Mouse (Mus musculus): ENCODE measurements around the gene Tlr9. TPM values are rescaled to one million over a fixed set of nuclear protein-coding genes. Genes with fewer than 3 reads are reported as not detected.
A peak's percentile ranks its signal among the peaks of the same experiment; 100 is the strongest.

The Tlr9 gene
- polyA plus RNA-seq, 1 experiment from 2014 or later = 0.12 TPM

DNA sequence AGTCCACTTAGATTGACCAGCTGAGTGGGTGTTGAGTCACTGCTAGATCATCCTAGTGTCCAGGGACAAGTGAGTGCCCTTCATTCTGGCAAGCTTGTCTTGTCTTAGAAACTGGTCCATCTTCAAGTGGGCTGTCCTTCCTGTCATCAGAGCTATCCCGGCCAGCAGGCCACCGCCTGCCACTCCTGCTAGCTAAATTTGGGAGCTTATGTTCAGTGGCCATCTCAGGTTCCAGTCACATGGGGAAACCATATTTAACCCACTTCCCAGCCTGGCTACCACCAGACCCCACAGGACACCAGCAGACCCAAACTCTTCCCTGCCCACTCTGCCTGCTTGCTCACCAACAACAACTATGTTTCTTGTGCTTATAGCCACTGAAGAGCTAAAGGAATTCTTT lies 15.9 kb upstream of the Tlr9 start:
- Histone ChIP-seq H3K9me3 (no peaks in the 10 kb centered on the region), H3K27ac (peak overlapping the region; percentile 17; the same call in 1 of the 2 replicates), H3K27me3 (no peaks in the 10 kb centered on the region), H3K36me3 (peaks cover 9% of the 10 kb centered on the region; the same call in 1 of the 2 replicates), H3K9ac (no peak overlapping the region), H3K4me1 (peaks cover 41% of the 10 kb centered on the region), H3K4me3 (no peak overlapping the region), H3K4me2 (no peak overlapping the region)
- WGBS = 81% methylated on average over 2 of the region's 2 CpGs
- no peak for ATAC-seq (ENCODE audit: insufficient number of reproducible peaks, low FRiP score, low TSS enrichment, low read depth)

DNA sequence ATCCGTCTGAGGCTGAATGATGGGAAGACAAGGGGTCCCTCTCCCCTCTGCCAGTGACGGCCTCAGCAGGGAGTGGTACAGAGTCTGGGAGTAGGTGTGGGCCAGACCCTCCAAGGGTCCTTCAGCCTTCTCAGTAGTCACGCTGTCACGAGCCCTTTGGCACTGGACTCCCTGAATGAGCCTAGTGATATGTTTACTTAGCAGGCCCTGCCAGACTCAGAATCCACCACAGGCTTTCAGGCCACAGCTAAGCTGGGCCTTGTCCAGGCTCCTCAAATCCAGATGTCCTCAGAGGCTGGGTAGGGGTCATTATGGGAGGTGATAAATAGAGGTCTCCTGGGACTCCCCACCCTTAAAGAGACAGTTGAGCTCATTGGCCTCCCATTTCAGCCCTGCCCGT lies 14.2 kb upstream of the Tlr9 start:
- H3K27me3 ChIP-seq = no peaks in the 10 kb centered on the region
- H3K27ac ChIP-seq = no peak overlapping the region
- H3K36me3 ChIP-seq = peaks cover 16% of the 10 kb centered on the region
- H3K4me3 ChIP-seq = no peak overlapping the region
- no peak overlapping the region for H3K4me2 ChIP-seq
- H3K9ac ChIP-seq = no peak overlapping the region
- H3K9me3 ChIP-seq = no peaks in the 10 kb centered on the region
- ATAC-seq (ENCODE audit: insufficient number of reproducible peaks, low FRiP score, low TSS enrichment, low read depth) = no peak
- WGBS = 70% methylated on average over 5 of the region's 5 CpGs
- H3K4me1 ChIP-seq = peaks cover 42% of the 10 kb centered on the region

DNA sequence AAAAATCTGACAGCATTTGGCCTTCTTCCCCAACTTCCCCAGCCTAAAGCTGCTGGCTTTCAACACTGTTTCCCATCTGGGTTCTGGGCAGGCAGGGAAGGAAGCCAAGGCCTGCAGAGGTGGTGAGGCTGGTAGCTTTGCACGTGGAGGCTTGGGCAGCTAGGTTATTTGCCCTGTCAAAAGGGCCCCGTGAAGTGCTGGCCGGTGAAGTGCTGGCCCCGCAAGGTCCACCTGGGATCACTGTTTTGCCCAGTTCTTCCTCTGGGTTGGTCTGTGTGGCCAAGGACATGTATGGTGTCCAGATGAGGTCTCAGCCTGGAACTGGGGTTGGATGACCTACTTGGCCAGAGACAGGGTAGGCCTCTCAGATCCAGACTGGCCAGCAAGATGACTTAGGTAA lies 12.4 kb upstream of the Tlr9 start:
- Histone ChIP-seq H3K36me3 (peaks cover 33% of the 10 kb centered on the region), H3K4me2 (no peak overlapping the region), H3K4me3 (no peak overlapping the region), H3K4me1 (peaks cover 24% of the 10 kb centered on the region), H3K27me3 (no peaks in the 10 kb centered on the region), H3K9me3 (no peaks in the 10 kb centered on the region), H3K27ac (no peak overlapping the region), H3K9ac (no peak overlapping the region)
- ATAC-seq (ENCODE audit: insufficient number of reproducible peaks, low FRiP score, low TSS enrichment, low read depth) = no peak
- 84% methylated on average over 4 of the region's 4 CpGs for WGBS

DNA sequence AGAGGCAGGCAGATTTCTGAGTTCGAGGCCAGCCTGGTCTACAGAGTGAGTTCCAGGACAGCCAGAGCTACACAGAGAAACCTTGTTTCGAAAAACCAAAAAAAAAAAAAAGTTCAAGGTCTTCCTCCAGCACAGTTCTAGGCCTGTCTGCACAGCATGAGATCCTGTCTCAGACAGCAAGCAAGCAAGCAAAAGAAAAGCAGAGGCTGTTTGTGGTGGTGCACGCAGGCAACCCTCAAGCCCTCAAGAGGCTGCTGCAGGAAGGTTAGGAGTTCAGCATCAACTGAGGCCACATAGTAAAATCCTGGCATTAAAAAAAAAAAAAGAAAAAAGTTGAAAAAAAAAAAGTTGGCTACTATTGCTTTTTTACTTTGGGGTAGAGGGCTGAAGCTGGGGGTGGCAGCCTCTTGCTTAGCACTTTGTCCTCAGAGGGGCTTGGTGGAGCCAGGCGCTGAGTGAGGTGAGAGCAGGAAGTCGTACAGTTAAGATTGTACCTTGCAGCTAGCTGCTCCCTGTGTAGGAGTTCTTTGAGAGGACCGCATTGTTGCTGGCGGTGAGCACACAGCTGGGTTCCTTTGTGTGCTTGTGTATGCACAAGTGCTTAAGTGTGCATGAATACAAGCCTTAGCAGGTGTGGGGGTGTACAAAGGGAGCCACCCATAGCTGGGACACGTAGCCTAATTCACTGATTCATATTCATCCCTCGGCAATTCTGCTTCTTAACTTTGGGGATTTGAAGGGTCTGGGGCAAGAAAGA lies 11.4 kb upstream of the Tlr9 start:
- 65% methylated on average over 9 of the region's 9 CpGs for WGBS
- peak overlapping the region; percentile 43; the same call in 1 of the 2 replicates for H3K4me2 ChIP-seq
- H3K27ac ChIP-seq = peak overlapping the region; percentile 48; the same call in 1 of the 2 replicates
- H3K4me1 ChIP-seq = peaks cover 18% of the 10 kb centered on the region
- H3K9me3 ChIP-seq = no peaks in the 10 kb centered on the region
- no peak overlapping the region for H3K4me3 ChIP-seq
- H3K27me3 ChIP-seq = no peaks in the 10 kb centered on the region
- no peak overlapping the region for H3K9ac ChIP-seq
- ATAC-seq (ENCODE audit: insufficient number of reproducible peaks, low FRiP score, low TSS enrichment, low read depth) = no peak
- H3K36me3 ChIP-seq = peaks cover 42% of the 10 kb centered on the region

DNA sequence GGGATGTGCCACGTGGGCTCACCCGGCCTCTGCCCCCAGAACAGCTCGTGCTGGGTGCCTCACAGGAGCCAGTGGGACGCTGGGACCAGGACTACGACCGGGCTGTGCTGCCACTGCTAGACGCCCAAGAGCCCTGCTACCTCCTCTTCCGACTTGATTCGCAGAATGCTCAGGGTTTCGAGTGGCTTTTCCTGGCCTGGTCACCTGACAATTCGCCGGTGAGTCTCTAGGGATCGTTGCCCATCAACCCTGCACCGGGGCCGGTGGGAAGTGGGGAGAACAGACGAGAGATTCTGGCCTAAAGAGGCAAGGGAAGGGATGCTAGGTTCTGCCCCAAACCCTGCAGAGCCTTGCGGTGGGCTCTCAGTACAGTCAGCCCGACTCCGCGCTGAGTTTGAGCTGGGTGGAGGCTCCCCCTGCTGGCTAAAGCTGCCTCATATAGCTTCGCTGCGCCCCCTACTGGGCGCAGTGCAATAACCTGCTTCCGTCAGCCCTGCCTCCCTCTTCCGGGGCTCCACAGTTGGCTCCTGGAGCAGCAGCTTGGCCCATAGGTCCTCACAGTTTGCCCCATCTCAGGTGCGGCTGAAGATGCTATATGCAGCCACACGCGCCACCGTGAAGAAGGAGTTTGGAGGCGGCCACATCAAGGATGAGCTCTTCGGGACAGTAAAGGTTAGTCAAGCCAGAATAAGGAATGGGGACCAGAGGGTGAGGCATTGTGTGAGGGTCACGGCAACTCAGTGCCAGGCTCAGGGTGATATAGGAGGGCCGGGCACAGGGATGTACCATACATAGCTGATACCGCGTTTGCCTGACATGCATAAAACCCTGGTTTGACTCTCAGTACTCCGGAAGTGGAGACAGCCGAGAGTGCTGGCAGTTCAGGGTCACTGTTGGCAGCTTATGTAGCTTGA lies 10.5 kb upstream of the Tlr9 start:
- H3K4me3 ChIP-seq = peak overlapping the region; percentile 29
- H3K36me3 ChIP-seq = peaks cover 44% of the 10 kb centered on the region
- H3K27ac ChIP-seq = peak overlapping the region; percentile 48; the same call in 1 of the 2 replicates
- peak overlapping the region; percentile 43 for H3K4me2 ChIP-seq
- H3K4me1 ChIP-seq = peaks cover 12% of the 10 kb centered on the region
- peak overlapping the region; percentile 26 for H3K9ac ChIP-seq
- H3K27me3 ChIP-seq = no peaks in the 10 kb centered on the region
- 19% methylated on average over 37 of the region's 37 CpGs for WGBS
- H3K9me3 ChIP-seq = no peaks in the 10 kb centered on the region
- peak; percentile 74 for ATAC-seq (ENCODE audit: insufficient number of reproducible peaks, low FRiP score, low TSS enrichment, low read depth)

DNA sequence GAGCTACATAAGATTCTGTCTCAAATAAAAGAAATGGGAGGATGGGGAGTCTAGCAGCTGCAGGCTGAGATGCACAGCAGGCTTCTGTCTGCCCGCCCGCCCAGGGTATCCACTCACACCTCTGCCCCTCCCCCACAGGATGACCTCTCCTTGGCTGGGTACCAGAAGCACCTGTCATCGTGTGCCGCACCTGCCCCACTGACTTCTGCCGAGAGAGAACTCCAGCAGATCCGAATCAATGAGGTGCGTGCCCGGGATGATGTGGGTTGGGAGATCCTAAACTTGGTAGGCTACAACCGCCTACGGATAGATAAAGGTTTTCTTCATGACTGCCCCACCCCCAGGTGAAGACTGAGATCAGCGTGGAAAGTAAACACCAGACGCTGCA lies 9.8 kb upstream of the Tlr9 start:
- WGBS = 90% methylated on average over 12 of the region's 12 CpGs
- no peak overlapping the region for H3K9ac ChIP-seq

DNA sequence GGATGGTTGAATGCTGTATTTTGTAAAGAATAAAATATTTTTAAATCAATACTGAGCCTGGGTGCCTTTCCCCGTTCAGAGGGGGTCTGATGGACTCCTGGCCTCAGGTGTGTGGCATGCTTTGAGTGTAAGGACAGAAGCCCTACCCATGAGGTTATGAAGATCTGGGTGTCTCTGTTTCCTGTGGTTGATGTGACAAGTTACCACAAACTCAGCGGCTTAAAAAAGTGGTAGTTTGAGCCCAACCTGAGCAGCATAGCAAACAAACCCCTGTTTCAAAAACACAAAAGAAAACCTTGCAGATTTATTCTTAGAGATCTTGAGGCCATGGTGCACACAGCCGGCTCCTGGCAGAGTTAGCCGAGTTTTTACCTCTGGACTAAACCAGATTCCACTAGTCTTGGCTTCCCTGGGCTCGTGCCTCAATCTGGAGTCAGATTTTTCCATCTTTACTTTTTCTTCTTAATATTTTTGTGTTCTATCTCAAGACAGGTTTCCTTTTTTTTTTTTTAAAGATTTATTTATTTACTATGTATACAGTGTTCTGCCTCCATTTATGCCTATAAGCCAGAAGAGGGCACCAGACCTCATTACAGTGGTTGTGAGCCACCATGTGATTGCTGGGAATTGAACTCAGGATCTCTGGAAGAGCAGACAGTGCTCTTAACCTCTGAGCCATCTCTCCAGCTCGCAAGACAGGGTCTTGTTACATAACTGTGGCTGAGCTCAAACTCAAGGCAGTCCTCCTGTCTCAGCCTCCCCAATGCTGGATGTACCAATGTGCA lies 6.9 kb upstream of the Tlr9 start:
- Histone ChIP-seq H3K9me3 (no peaks in the 10 kb centered on the region), H3K4me3 (no peak overlapping the region), H3K4me1 (peaks cover 12% of the 10 kb centered on the region), H3K27me3 (no peaks in the 10 kb centered on the region), H3K27ac (no peak overlapping the region), H3K4me2 (no peak overlapping the region), H3K9ac (no peak overlapping the region), H3K36me3 (peaks cover 36% of the 10 kb centered on the region)
- no peak for ATAC-seq (ENCODE audit: insufficient number of reproducible peaks, low FRiP score, low TSS enrichment, low read depth)
- 81% methylated on average over 6 of the region's 6 CpGs for WGBS

More for the DNA sequence above, 9.8 kb upstream of the Tlr9 start:
- Histone ChIP-seq H3K36me3 (peaks cover 43% of the 10 kb centered on the region), H3K27me3 (no peaks in the 10 kb centered on the region), H3K4me1 (peaks cover 12% of the 10 kb centered on the region), H3K27ac (no peak overlapping the region), H3K9me3 (no peaks in the 10 kb centered on the region), H3K4me3 (no peak overlapping the region), H3K4me2 (no peak overlapping the region)
- ATAC-seq (ENCODE audit: insufficient number of reproducible peaks, low FRiP score, low TSS enrichment, low read depth) = no peak

DNA sequence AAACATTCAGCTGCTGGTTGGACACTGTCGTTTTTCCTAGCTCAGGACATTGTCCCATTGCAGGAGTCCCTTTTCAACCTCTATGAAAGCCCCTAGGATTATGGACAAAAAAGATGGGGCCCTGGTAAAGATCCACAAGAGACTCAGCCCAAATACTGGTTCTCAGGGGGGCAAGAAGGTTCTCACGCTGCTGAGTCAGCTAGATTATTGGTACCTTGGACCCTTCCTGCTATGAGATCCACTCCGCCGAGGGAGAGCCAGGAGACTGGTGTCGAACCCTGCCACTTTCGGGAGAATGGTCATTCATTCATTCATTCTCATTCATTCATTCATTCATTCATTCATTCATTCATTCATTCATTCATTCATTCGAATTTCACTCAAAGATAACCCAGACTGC lies 5.4 kb upstream of the Tlr9 start:
- H3K36me3 ChIP-seq = peaks cover 36% of the 10 kb centered on the region
- no peaks in the 10 kb centered on the region for H3K27me3 ChIP-seq
- H3K4me3 ChIP-seq = no peak overlapping the region
- WGBS = 86% methylated on average over 7 of the region's 7 CpGs
- no peak for ATAC-seq (ENCODE audit: insufficient number of reproducible peaks, low FRiP score, low TSS enrichment, low read depth)
- H3K9me3 ChIP-seq = no peaks in the 10 kb centered on the region
- H3K27ac ChIP-seq = no peak overlapping the region
- H3K4me2 ChIP-seq = no peak overlapping the region
- H3K9ac ChIP-seq = no peak overlapping the region
- H3K4me1 ChIP-seq = peaks cover 4% of the 10 kb centered on the region

DNA sequence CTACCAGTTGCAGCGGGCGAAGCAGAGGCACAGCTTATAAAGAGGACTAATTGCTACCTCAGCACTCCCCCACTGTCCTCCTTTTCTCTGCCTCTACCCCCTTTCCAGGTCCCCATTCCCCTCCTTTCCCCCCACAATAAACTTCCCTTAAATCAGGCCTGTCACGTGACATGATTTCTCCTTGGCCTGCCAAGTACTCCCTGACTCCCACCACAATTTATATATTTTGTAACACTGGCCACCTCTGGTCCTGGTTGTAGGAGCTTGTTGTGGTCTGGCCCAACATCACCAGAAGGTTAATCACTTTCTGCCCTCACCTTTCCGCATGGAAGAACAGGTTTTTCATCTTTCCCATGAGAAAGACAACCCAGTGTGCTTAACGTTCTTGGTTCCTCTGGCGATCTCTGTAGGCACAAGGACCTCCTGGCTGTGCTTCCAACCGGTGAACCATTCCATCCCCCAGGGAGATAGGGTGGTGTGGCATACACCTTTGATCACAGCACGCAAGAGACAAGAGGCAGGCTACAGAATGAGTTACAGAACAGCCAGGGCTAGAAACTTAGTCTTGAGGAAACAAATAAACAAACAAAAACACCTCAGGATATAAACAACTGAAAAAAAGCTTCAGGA lies 1.4 kb upstream of the Tlr9 start:
- Histone ChIP-seq H3K27ac (no peak overlapping the region), H3K36me3 (peaks cover 2% of the 10 kb centered on the region; the same call in 1 of the 2 replicates), H3K9ac (no peak overlapping the region), H3K4me1 (peaks cover 4% of the 10 kb centered on the region), H3K4me2 (no peak overlapping the region), H3K4me3 (no peak overlapping the region), H3K27me3 (peaks cover 9% of the 10 kb centered on the region), H3K9me3 (no peaks in the 10 kb centered on the region)
- ATAC-seq (ENCODE audit: insufficient number of reproducible peaks, low FRiP score, low TSS enrichment, low read depth) = no peak
- 54% methylated on average over 8 of the region's 8 CpGs for WGBS

DNA sequence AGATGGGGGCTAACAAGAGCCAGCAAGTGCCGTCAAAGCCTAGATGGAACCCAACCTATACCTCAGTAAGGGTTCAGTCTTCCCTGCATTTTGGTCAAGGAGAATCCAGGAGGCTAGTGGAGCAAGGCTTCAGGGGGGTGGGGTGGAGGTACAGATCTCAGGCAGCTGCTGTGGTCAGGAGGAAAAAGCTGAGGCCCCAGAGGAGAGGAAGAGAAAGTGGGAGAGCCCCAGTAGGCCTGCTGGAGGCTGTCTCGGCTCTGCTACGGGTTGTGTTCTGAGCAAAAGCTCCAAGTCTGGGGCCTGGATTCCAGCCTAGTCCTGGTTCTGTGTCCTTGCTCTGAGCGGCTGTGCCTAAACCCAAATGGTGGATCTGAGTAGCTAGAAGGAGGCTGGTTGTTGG lies 596 bp downstream of the Tlr9 start:
- 82% methylated on average over 4 of the region's 4 CpGs for WGBS
- no peak overlapping the region for H3K4me2 ChIP-seq
- H3K4me1 ChIP-seq = peaks cover 10% of the 10 kb centered on the region
- H3K9ac ChIP-seq = no peak overlapping the region
- H3K4me3 ChIP-seq = no peak overlapping the region
- H3K9me3 ChIP-seq = no peaks in the 10 kb centered on the region
- no peak for ATAC-seq (ENCODE audit: insufficient number of reproducible peaks, low FRiP score, low TSS enrichment, low read depth)
- peaks cover 17% of the 10 kb centered on the region for H3K27me3 ChIP-seq
- H3K27ac ChIP-seq = no peak overlapping the region
- no peaks in the 10 kb centered on the region for H3K36me3 ChIP-seq

DNA sequence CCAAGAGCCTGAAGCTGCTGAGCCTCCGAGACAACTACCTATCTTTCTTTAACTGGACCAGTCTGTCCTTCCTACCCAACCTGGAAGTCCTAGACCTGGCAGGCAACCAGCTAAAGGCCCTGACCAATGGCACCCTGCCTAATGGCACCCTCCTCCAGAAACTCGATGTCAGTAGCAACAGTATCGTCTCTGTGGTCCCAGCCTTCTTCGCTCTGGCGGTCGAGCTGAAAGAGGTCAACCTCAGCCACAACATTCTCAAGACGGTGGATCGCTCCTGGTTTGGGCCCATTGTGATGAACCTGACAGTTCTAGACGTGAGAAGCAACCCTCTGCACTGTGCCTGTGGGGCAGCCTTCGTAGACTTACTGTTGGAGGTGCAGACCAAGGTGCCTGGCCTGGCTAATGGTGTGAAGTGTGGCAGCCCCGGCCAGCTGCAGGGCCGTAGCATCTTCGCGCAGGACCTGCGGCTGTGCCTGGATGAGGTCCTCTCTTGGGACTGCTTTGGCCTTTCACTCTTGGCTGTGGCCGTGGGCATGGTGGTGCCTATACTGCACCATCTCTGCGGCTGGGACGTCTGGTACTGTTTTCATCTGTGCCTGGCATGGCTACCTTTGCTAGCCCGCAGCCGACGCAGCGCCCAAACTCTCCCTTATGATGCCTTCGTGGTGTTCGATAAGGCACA lies 3.2 kb downstream of the Tlr9 start:
- ATAC-seq (ENCODE audit: insufficient number of reproducible peaks, low FRiP score, low TSS enrichment, low read depth) = no peak
- peak overlapping the region; percentile 39; the same call in 1 of the 2 replicates for H3K9ac ChIP-seq
- peaks cover 17% of the 10 kb centered on the region for H3K27me3 ChIP-seq
- peak overlapping the region; percentile 40 for H3K4me3 ChIP-seq
- peak overlapping the region; percentile 70 for H3K4me2 ChIP-seq
- H3K9me3 ChIP-seq = no peaks in the 10 kb centered on the region
- 58% methylated on average over 24 of the region's 24 CpGs for WGBS
- H3K36me3 ChIP-seq = no peaks in the 10 kb centered on the region
- no peak overlapping the region for H3K27ac ChIP-seq
- H3K4me1 ChIP-seq = peaks cover 10% of the 10 kb centered on the region
